Mouse (Mus musculus): ENCODE results near the gene Cphx3. TPM values are rescaled to one million over a fixed set of nuclear protein-coding genes. Genes with fewer than 3 reads are reported as not detected.
"Not testable (repeated sequence)": the region's sequence is repeated elsewhere in the genome, so short reads cannot be mapped to it uniquely, and the experiment has no call there.

The Cphx3 gene
- polyA plus RNA-seq, 1 experiment = not detected

GRCm38 (mm10) chr14:26081216-26081615 lies 881 bp upstream of the Cphx3 start, which contains the start of gene Cphx2:
Gene Cphx2, plus strand, starts transcription at chr14:26081516.
- not testable (repeated sequence) for H3K4me1 ChIP-seq (ENCODE audit: control insufficient read depth, insufficient read depth, low read length); H3K4me3 ChIP-seq (ENCODE audit: control insufficient read depth, low read depth, low read length); H3K27ac ChIP-seq (ENCODE audit: control insufficient read depth, insufficient read depth, low read depth, low read length); H3K27me3 ChIP-seq (ENCODE audit: control insufficient read depth, insufficient read depth, low read length); H3K36me3 ChIP-seq (ENCODE audit: control insufficient read depth, insufficient read depth, low read length)

- not testable (repeated sequence) for H3K4me3 ChIP-seq (ENCODE audit: control insufficient read depth, low read depth, low read length); H3K36me3 ChIP-seq (ENCODE audit: control insufficient read depth, insufficient read depth, low read length); H3K4me1 ChIP-seq (ENCODE audit: control insufficient read depth, insufficient read depth, low read length); H3K27me3 ChIP-seq (ENCODE audit: control insufficient read depth, insufficient read depth, low read length); H3K27ac ChIP-seq (ENCODE audit: control insufficient read depth, insufficient read depth, low read depth, low read length)
Observed at GRCm38 (mm10) chr14:26097622-26098021, 15.5 kb downstream of the Cphx3 start.

- H3K4me1 ChIP-seq (ENCODE audit: control insufficient read depth, insufficient read depth, low read length); H3K27ac ChIP-seq (ENCODE audit: control insufficient read depth, insufficient read depth, low read depth, low read length); H3K27me3 ChIP-seq (ENCODE audit: control insufficient read depth, insufficient read depth, low read length); H3K36me3 ChIP-seq (ENCODE audit: control insufficient read depth, insufficient read depth, low read length); H3K4me3 ChIP-seq (ENCODE audit: control insufficient read depth, low read depth, low read length): not testable (repeated sequence)
Observed at GRCm38 (mm10) chr14:26118150-26118549, 36.1 kb downstream of the Cphx3 start, which contains the start of gene Duxbl2. Gene Duxbl2, plus strand, starts transcription at chr14:26118349.

- not testable (repeated sequence) for H3K27ac ChIP-seq (ENCODE audit: control insufficient read depth, insufficient read depth, low read depth, low read length); H3K4me1 ChIP-seq (ENCODE audit: control insufficient read depth, insufficient read depth, low read length); H3K27me3 ChIP-seq (ENCODE audit: control insufficient read depth, insufficient read depth, low read length); H3K4me3 ChIP-seq (ENCODE audit: control insufficient read depth, low read depth, low read length); H3K36me3 ChIP-seq (ENCODE audit: control insufficient read depth, insufficient read depth, low read length)
Observed at GRCm38 (mm10) chr14:26118550-26119000, 36.5 kb downstream of the Cphx3 start.

- not testable (repeated sequence) for H3K4me3 ChIP-seq (ENCODE audit: control insufficient read depth, low read depth, low read length); H3K27me3 ChIP-seq (ENCODE audit: control insufficient read depth, insufficient read depth, low read length); H3K36me3 ChIP-seq (ENCODE audit: control insufficient read depth, insufficient read depth, low read length); H3K27ac ChIP-seq (ENCODE audit: control insufficient read depth, insufficient read depth, low read depth, low read length); H3K4me1 ChIP-seq (ENCODE audit: control insufficient read depth, insufficient read depth, low read length)
Observed at GRCm38 (mm10) chr14:26119095-26119494, 37.0 kb downstream of the Cphx3 start.

- not testable (repeated sequence) for H3K4me3 ChIP-seq (ENCODE audit: control insufficient read depth, low read depth, low read length); H3K27ac ChIP-seq (ENCODE audit: control insufficient read depth, insufficient read depth, low read depth, low read length); H3K4me1 ChIP-seq (ENCODE audit: control insufficient read depth, insufficient read depth, low read length); H3K27me3 ChIP-seq (ENCODE audit: control insufficient read depth, insufficient read depth, low read length); H3K36me3 ChIP-seq (ENCODE audit: control insufficient read depth, insufficient read depth, low read length)
Observed at GRCm38 (mm10) chr14:26147095-26147494, 65.0 kb downstream of the Cphx3 start.

- H3K4me1 ChIP-seq (ENCODE audit: control insufficient read depth, insufficient read depth, low read length); H3K36me3 ChIP-seq (ENCODE audit: control insufficient read depth, insufficient read depth, low read length); H3K4me3 ChIP-seq (ENCODE audit: control insufficient read depth, low read depth, low read length); H3K27ac ChIP-seq (ENCODE audit: control insufficient read depth, insufficient read depth, low read depth, low read length); H3K27me3 ChIP-seq (ENCODE audit: control insufficient read depth, insufficient read depth, low read length): not testable (repeated sequence)
Observed at GRCm38 (mm10) chr14:26156032-26156431, 73.9 kb downstream of the Cphx3 start.

- not testable (repeated sequence) for H3K27ac ChIP-seq (ENCODE audit: control insufficient read depth, insufficient read depth, low read depth, low read length); H3K27me3 ChIP-seq (ENCODE audit: control insufficient read depth, insufficient read depth, low read length); H3K36me3 ChIP-seq (ENCODE audit: control insufficient read depth, insufficient read depth, low read length); H3K4me1 ChIP-seq (ENCODE audit: control insufficient read depth, insufficient read depth, low read length); H3K4me3 ChIP-seq (ENCODE audit: control insufficient read depth, low read depth, low read length)
Observed at GRCm38 (mm10) chr14:26161156-26161555, 79.1 kb downstream of the Cphx3 start.

GRCm38 (mm10) chr14:26162423-26162822 lies 80.3 kb downstream of the Cphx3 start:
- not testable (repeated sequence) for H3K27ac ChIP-seq (ENCODE audit: control insufficient read depth, insufficient read depth, low read depth, low read length); H3K4me1 ChIP-seq (ENCODE audit: control insufficient read depth, insufficient read depth, low read length); H3K27me3 ChIP-seq (ENCODE audit: control insufficient read depth, insufficient read depth, low read length); H3K36me3 ChIP-seq (ENCODE audit: control insufficient read depth, insufficient read depth, low read length); H3K4me3 ChIP-seq (ENCODE audit: control insufficient read depth, low read depth, low read length)

- H3K4me3 ChIP-seq (ENCODE audit: control insufficient read depth, low read depth, low read length); H3K27ac ChIP-seq (ENCODE audit: control insufficient read depth, insufficient read depth, low read depth, low read length); H3K27me3 ChIP-seq (ENCODE audit: control insufficient read depth, insufficient read depth, low read length); H3K36me3 ChIP-seq (ENCODE audit: control insufficient read depth, insufficient read depth, low read length); H3K4me1 ChIP-seq (ENCODE audit: control insufficient read depth, insufficient read depth, low read length): not testable (repeated sequence)
Observed at GRCm38 (mm10) chr14:26165266-26165665, 83.2 kb downstream of the Cphx3 start.

GRCm38 (mm10) chr14:26173955-26174354 lies 91.9 kb downstream of the Cphx3 start:
- H3K4me1 ChIP-seq (ENCODE audit: control insufficient read depth, insufficient read depth, low read length); H3K36me3 ChIP-seq (ENCODE audit: control insufficient read depth, insufficient read depth, low read length); H3K27ac ChIP-seq (ENCODE audit: control insufficient read depth, insufficient read depth, low read depth, low read length); H3K4me3 ChIP-seq (ENCODE audit: control insufficient read depth, low read depth, low read length); H3K27me3 ChIP-seq (ENCODE audit: control insufficient read depth, insufficient read depth, low read length): not testable (repeated sequence)

GRCm38 (mm10) chr14:26175028-26175427 lies 92.9 kb downstream of the Cphx3 start:
- H3K4me3 ChIP-seq (ENCODE audit: control insufficient read depth, low read depth, low read length); H3K27ac ChIP-seq (ENCODE audit: control insufficient read depth, insufficient read depth, low read depth, low read length); H3K27me3 ChIP-seq (ENCODE audit: control insufficient read depth, insufficient read depth, low read length); H3K4me1 ChIP-seq (ENCODE audit: control insufficient read depth, insufficient read depth, low read length); H3K36me3 ChIP-seq (ENCODE audit: control insufficient read depth, insufficient read depth, low read length): not testable (repeated sequence)

GRCm38 (mm10) chr14:26181660-26182059 lies 99.6 kb downstream of the Cphx3 start:
- not testable (repeated sequence) for H3K4me1 ChIP-seq (ENCODE audit: control insufficient read depth, insufficient read depth, low read length); H3K36me3 ChIP-seq (ENCODE audit: control insufficient read depth, insufficient read depth, low read length); H3K27ac ChIP-seq (ENCODE audit: control insufficient read depth, insufficient read depth, low read depth, low read length); H3K4me3 ChIP-seq (ENCODE audit: control insufficient read depth, low read depth, low read length); H3K27me3 ChIP-seq (ENCODE audit: control insufficient read depth, insufficient read depth, low read length)

Data from testis, adult 2 months (tissue).